Mouse (Mus musculus) gastrocnemius, adult 2 months (tissue): ENCODE results near the gene Fzd4. TPM values are rescaled to one million over a fixed set of nuclear protein-coding genes. Genes with fewer than 3 reads are reported as not detected.
A peak's percentile ranks its signal among the peaks of the same experiment; 100 is the strongest.

Experiments used
- DNase-seq: peaks from one replicate; pipeline ENCODE4 v3.0.0; 2022
- H3K27ac ChIP-seq: fragments of 200-600 bp; 2 replicates; pipeline ENCODE4 v1.8.1; 2022; ENCODE audit warnings: mild to moderate bottlenecking
- H3K4me3 ChIP-seq: fragments of 200-600 bp; 2 replicates; pipeline ENCODE4 v1.8.1; 2022; ENCODE audit warnings: mild to moderate bottlenecking, moderate library complexity
- CTCF ChIP-seq: fragments of 200-600 bp; IDR thresholded peaks from 2 replicates; pipeline ENCODE4 v1.8.1; 2022; ENCODE audit warnings: antibody characterized with exemption, mild to moderate bottlenecking, moderate library complexity
- intact Hi-C: fragments of 180-260 bp; cut with DNase I; formaldehyde crosslinking; loops from one replicate; pipeline ENCODE4 v1.15.1; 2025
- total RNA-seq, 2 experiments: library from RNA; stranded (reverse); gene quantifications; 2 replicates each; pipeline ENCODE4 v1.2.3; 2021

Gene Fzd4
- total RNA-seq, 2 experiments from 2014 or later: 30.6 to 32.4 TPM

- Histone ChIP-seq H3K4me3 (no peak overlapping the region), H3K27ac (no peak overlapping the region)
- TF ChIP-seq CTCF: peak; percentile 24; the same call in 1 of the 2 replicates
- intact Hi-C loops: no loop called here
- DNase-seq: peak; percentile 29
Observed at GRCm38 (mm10) chr7:89421294-89421693, 17.1 kb downstream of the Fzd4 start.

DNA sequence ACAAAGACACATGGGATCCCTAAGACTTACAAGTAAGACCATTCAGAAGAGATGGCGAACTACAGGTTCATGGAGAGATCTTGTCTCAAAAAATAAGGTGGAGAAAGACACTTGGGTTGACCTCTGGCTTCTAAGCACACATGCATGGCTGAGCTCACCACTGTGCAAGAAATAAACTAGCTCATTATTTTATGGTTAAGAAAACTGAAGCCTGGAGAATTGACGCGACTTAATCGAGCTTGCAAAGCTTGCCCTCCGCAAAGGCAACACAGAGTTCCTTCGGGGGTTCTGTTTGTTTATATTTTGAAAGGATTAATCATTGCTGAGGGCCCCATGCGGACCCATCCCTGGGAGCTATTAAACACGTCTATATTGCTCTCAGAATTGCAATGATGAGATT lies 18.5 kb downstream of the Fzd4 start:
- intact Hi-C loops: no loop called here
- no peak for TF ChIP-seq CTCF
- Histone ChIP-seq H3K27ac (no peak overlapping the region), H3K4me3 (no peak overlapping the region)
- DNase-seq: no peak

DNA sequence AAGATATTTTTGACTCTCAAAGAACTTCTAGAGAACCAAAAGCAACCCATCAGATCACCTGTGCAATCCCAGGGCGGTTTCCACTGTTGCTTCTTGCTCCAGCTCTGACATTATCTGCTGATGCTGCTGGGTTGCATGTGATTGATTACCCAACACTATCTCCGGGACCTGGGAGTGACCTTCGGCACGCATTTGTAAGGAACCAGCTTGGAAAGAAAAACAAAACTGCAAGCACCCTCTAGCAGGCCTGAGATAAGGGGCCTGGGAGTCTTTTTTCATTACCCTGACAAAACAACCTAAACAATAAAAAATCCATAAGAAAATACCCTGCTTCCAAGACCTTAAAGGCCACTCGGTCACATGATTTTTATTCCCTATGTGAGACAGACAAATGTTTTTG lies 19.0 kb downstream of the Fzd4 start:
- Histone ChIP-seq H3K27ac (no peak overlapping the region), H3K4me3 (no peak overlapping the region)
- TF ChIP-seq CTCF: no peak
- no peak for DNase-seq
- intact Hi-C loops: no loop called here

DNA sequence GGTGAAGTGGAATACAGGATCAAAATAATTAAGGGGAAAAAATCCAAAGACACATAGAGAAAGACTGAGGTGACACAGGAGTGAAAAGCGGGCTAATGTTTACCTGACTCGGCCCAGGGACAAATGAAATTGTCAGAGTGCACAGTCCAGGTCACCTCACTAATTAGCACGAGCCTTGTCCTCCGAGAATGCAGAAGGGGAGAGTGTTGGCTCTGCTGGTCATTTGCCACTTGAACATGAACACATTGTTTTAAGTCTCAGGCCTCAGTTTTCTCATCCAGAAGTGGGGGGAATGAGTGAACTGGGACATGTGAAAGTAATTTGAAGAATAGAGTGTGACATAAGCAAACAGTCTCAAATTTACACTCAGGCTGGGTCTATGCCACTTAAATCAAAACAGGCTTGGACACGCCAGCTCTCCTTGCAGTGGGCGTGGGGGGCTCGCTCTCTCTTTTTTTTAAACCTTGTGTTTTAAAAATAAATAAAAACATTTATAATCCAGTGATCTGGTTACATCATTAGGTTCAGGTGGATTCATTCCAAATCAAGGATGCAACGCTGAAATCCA lies 19.6 kb downstream of the Fzd4 start:
- TF ChIP-seq CTCF: no peak
- Histone ChIP-seq H3K4me3 (no peak overlapping the region), H3K27ac (no peak overlapping the region)
- no peak for DNase-seq
- intact Hi-C loops: no loop called here

DNA sequence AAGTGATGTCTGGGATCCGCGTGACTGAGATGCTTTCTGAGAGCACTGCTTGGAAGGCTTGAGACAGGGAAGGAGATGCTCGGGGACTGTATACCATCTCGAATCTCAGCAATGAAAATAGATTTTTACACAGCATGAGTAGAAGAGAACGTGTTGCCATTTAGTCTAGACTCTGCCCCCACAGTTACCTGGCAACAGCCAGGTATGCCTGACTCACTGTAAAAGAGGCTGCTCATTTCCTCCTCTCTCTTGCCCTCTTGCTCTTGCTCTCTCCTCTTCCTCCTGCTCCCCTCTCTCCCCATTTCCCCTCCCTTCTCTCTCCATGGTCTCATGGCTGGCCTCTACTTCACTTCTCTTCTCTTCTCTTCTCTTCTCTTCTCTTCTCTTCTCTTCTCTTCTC lies 20.5 kb downstream of the Fzd4 start:
- TF ChIP-seq CTCF: no peak
- DNase-seq: no peak
- intact Hi-C loops: no loop called here
- no peak overlapping the region for H3K4me3 ChIP-seq
- H3K27ac ChIP-seq: no peak overlapping the region

DNA sequence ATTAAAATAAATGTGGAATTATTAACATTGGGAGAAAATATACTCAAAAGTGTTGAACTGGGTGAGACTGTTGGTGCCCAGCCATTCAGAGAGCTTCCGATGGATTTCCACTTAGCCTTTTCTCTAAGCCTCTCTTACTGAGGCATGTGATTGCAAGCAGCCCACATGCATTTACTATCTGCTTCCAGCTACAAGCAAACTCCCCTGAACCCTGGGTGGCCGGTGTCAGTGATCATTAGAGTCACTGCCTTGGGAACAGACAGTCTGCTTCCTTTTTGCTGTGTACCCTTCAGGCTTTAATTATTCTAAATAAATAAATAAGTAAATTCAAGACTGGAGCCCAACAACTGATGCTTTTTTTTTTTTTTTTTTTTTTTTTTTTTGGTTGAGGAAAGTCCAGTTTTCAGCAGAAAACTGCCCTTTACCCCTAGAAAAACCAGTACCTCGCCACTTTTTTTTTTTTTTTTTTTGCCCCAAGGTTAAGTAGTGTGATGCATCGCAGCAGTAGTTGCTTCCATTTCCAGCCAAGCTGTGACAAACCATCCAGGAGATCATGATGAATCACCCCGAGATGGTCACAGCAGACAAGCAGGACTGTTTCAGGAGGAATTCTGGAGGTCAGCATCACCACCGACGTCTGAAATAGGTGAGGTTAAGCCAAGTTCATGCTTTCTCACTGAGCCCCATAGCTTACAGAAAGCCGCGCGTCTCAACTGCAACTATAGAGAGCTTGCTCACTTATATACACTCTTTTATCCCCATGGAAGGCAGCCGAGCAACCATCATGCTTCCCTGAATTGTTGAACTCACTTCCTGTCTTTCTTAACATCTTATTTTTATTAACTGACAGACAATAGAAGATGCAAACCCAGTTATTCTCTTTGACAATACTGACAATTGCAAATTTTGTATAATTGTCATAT lies 21.9 kb downstream of the Fzd4 start:
- TF ChIP-seq CTCF: no peak

DNA sequence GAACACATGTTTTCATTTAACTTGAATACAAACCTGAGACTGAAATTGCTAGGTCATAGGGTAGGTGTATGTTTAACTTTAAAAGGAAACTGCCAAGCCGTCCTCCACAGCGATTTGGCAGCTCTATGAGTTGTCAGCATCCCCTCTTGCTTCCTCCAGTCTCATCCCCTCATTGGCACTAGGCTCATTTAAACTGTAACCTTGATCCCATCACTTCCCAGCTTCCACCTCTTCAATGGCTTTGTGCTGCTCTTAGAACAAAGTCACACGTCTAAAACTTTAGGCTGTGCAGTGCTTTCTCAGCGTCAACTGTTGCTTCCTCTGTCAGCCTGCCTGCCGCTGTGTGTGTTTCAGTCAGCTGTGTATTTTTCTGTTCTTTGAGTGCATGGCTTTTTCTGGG lies 22.9 kb downstream of the Fzd4 start:
- TF ChIP-seq CTCF: no peak
- Histone ChIP-seq H3K4me3 (no peak overlapping the region), H3K27ac (no peak overlapping the region)
- DNase-seq: no peak
- intact Hi-C loops: no loop called here

More for the DNA sequence above, 21.9 kb downstream of the Fzd4 start:
- no peak for DNase-seq
- intact Hi-C loops: no loop called here
- Histone ChIP-seq H3K27ac (no peak overlapping the region), H3K4me3 (no peak overlapping the region)

GRCm38 (mm10) chr7:89428804-89429203 lies 24.6 kb downstream of the Fzd4 start:
- TF ChIP-seq CTCF: no peak
- intact Hi-C loops: no loop called here
- no peak overlapping the region for H3K4me3 ChIP-seq
- no peak overlapping the region for H3K27ac ChIP-seq
- no peak for DNase-seq

DNA sequence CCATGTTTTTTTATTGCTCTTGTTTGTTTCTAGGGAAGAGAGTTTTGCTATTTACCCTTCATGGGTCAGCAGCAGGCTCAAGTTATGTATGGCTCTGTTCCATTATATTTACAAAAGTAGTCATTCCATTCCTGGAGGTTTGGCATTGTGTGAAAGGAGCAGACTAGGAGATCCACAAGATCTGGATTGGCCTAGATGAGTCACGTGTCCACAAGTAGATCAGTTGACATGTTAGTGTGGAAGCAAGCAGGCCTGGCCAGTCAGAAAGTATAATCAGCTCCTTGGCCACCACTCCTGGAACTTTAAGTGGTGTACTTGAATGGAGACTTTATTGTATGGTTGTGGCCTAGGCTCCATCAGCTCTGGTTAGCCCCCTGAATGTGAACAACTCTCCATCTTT lies 25.2 kb downstream of the Fzd4 start:
- intact Hi-C loops: no loop called here
- Histone ChIP-seq H3K4me3 (no peak overlapping the region), H3K27ac (no peak overlapping the region)
- no peak for DNase-seq
- TF ChIP-seq CTCF: no peak

DNA sequence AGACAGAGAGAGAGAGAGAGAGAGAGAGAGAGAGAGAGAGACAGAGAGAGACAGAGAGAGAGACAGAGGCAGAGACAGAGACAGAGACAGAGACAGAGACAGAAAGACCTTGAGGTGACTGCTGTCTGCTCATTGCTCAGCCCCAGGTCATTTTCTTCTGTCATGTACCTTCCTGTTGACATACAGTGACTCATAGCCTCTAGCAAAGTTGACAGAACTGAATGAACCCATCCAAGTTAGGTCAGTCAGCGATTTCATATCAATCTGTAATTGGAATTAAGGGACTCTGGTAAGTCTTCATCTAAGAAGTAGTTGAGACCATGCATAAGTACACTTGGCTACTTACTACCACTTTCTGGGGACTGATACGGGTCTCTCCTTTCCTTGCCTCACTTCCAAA lies 27.0 kb downstream of the Fzd4 start:
- intact Hi-C loops: no loop called here
- Histone ChIP-seq H3K4me3 (no peak overlapping the region), H3K27ac (no peak overlapping the region)
- DNase-seq: no peak
- TF ChIP-seq CTCF: no peak

DNA sequence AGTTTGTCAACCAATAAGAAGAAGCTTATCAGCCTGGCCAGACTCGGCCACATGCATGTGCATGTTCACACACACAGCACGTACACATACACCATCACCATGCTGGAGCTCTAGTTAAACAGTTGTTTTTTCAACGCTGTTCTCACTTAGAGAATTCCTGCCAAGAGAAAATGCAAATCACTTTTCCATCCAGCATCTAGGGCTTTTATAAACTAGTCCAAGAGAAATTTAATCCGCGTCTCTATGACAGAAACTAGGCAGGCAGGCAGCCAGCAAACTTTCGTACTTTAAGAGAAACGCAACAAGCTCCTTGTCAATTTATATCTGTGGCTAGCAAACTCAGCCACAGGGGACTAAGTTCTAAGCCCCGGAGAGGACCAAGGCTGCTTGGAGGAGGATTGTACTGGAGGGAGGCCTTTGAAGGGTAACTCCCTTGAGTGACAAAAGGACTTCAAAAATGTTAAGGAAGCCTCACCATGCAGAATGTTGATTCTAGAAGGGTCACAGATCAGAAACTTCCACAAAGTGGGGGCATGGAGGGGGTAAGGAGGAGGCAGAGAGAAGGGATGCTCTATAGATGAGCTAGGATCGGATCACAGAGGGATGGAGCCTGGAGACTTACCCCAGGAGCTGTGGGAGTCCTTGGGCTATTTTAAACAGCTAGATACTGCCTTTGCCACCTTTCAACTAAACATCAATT lies 29.2 kb downstream of the Fzd4 start:
- Histone ChIP-seq H3K27ac (peak overlapping the region; percentile 56), H3K4me3 (no peak overlapping the region)
- DNase-seq: peak; percentile 45
- intact Hi-C loops: no loop called here
- no peak for TF ChIP-seq CTCF

DNA sequence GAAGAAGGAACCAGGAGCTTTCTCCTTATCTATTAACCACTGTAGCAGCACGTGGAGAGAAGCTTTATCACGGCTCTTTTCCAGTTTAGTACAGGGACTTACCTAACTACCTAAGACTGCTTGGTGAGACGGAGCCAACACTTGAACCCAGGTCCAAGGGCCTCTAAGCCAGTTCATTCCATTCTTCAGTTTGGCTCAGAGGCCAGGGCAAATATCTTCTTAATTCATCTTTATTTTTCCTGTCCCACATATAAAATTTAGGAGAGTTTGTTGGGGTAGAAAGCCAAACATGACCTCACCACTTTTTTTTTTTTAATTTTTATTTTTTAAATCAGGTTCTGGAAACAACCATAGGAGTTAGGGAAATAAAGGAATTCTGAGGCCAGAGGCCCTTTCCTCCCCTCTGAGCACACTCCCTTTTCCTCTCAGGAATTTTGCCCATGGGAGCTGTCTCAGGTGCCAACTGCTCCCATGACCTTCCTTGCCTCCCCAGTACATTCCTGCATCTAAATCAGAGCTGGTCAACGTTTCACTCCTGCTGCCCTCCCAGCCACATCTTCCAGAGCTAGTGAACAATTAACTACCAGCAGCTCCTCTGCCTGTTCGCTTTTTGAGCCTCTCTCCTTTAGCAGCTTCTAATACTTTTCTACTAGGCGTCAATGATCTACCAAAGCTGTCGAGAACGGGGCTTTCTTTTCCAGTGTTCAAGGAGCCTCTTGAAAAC lies 29.9 kb downstream of the Fzd4 start:
- DNase-seq: no peak
- Histone ChIP-seq H3K27ac (peak overlapping the region; percentile 56), H3K4me3 (no peak overlapping the region)
- TF ChIP-seq CTCF: no peak
- intact Hi-C loops: no loop called here

GRCm38 (mm10) chr7:89436404-89436803 lies 32.2 kb downstream of the Fzd4 start:
- no peak for TF ChIP-seq CTCF
- H3K27ac ChIP-seq: peak overlapping the region; percentile 52
- DNase-seq: no peak
- no peak overlapping the region for H3K4me3 ChIP-seq
- intact Hi-C loops: no loop called here
